Mouse (Mus musculus) urinary bladder, postnatal 4 days (tissue): Measurements from ENCODE around the gene Gcgr.
"Not testable (repeated sequence)": the region's sequence is repeated elsewhere in the genome, so short reads cannot be mapped to it uniquely, and the experiment has no call there.

Experiments used
- DNase-seq, 2 experiments: peaks; one replicate each; pipeline ENCODE4 v3.0.0; 2021 to 2022; ENCODE audit warnings: low spot score in 2 of 2

The Gcgr gene

DNA sequence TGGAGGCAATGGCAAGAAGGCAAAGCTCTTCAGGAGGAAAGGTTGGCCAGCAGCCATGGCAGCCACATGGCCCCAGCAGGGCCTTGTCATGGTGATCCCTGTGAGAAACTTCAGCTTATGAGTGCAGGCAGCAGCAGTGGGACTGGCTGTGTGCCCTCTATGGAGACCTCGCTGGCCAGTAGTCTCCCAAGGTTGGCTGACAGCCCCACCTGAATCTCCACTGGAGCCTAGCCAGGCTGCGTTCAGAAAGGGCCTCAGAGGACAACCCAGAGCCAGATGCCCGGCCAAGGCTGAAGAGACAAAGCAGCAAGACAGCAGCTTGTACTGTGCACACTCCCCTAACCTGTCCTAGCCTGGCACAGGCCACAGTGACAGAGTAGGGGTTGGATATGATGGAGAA is 8.0 kb downstream of the Gcgr start:
- DNase-seq, result peak in 1 of 2 experiments; percentile 49

DNA sequence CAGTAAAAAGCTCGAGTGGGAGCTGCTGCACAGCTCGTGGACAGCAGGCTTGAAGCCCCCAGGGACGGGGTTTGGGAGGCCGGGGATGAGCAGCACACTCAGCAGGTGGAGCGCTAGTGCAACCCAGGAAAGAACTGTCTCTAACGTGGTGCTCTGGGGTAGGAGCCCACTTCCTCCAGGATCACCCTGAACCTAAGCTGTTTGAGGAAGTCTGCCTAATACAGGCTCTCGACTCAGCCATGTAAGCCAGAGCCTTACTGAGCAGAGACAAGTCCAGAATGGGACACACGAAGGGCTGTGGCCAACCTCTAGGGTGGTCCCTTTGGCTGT is 8.4 kb downstream of the Gcgr start:
- DNase-seq, result no peak

DNA sequence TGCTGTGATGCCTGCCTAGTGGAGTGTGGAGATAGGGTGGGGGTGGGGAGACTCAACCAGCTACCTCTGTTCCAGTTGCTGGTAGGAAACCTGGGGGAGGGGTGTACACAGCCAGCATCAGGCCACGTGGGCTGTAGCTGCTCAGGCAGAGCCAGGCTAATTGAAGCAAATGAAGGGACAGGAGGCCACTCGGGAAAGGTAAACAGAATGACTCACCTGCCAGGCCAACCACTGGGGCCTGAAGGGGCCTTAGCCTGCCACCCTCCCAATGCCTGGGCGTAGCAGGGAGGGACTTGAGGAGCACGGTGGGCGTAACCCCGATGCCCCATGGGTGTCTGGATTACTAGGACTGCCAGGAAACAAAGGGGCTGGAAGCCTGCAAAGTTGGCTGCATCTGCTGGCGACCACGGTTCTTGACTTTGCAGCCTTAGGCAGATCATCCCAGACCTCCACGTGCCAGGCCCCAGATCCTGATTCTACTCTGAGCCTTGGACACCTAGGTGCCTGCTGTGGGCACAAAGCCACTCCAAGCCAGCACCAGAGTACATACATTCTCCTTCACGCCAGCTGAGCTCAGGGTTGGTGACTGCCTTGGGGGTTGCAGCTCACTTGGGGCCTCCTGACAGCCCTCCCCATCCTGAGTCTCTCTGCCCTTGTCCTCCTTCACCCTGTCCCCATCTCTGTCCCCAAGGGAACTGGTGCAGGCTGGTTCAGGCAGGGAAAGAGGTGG is 9.0 kb downstream of the Gcgr start:
- peak in 1 of 2 experiments; percentile 50 for DNase-seq

DNA sequence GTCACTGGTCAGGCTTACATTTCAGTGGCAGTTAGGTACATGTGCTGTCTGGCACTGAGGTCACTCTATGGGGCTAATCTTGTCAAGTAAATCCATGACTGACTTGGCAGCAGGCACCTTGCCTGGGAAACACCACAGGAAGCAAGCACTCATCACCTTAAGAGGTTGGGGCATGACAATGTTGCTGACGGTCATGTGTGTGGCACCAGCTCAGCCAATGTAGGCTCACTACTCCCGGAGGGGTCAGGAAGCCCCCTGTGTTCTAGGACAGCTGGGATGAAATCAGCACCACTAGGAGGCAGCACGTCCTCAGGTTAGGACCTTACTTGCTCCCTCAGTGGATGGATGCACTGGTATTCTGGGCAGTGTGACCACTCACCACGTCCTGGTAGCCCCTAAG is 11.4 kb downstream of the Gcgr start:
- no peak for DNase-seq

DNA sequence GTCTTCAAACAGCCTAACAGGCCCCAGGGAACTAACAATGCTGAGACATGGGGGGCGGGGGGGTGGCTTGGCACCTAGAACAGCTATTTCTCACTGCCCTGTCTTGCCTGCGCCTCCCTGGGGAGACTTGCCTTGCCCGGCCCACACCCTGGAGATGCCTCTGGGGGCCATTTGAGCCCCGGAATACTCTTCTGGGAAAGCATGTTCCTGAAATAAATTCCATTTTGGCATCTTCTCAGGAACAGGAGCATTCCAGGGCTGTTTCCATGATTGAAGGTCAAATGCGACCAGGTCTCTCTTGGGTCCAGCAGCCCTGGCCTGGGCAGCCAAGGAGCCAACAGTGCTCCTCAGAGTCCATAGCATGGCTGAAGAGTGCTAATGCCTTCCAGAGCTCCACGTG is 11.9 kb downstream of the Gcgr start:
- DNase-seq, result no peak

DNA sequence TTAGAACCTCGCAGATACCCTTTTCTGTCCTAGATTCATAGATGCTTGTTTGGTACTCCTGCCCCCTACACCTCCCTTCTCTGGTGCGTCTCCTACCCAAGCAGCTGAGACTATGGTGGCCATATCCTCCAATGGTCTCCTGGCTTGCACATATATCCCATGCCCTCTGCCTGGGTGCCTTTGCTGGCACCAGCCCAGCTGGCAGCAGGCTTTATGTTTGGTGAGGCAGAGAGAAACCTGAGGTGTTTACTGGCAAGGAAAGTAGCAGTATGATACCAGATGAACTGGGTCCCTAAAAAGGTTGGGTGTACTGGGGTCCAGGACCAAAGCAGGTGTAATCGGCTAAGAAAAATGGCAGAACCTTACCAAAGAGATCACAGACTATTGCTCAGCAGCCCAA is 15.5 kb downstream of the Gcgr start:
- no peak for DNase-seq

DNA sequence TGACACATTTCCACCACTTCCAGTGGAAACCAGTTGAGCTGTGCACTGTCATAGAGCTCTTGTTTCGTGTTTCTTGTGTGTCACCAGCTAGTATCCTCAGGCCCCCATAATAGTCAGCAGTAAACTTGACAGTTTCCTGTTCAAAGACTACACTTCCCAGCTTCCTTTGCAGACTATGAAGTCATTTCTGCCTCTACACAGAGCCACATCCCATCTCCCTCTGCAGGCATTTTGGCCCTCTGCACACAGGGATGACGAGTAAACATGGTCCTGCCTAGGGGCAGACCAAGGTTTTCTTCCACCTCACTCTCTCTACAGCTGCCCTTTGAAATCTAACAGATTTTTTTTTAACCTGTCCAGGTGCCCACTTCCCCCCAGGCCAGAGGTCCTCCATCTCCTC is 17.0 kb downstream of the Gcgr start:
- no peak for DNase-seq

DNA sequence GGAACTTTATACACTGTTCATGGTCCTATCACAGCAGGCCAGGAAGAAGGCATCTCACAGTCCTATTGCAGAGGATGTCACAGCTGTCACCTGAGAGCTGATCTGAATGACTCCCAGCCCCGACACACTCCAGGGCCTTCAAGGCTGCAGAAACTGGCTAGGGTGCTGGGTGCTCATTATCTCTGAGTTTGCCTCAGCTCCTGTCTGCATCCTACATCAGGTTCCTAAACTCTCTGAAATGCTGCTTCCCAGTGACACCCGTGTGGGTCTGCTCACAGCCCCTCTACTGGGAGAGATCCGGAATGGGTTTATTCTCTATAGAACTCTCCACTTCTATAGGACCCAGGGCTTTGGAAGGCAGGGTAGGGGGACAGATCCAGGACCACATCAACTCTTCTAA is 17.7 kb downstream of the Gcgr start:
- no peak for DNase-seq

DNA sequence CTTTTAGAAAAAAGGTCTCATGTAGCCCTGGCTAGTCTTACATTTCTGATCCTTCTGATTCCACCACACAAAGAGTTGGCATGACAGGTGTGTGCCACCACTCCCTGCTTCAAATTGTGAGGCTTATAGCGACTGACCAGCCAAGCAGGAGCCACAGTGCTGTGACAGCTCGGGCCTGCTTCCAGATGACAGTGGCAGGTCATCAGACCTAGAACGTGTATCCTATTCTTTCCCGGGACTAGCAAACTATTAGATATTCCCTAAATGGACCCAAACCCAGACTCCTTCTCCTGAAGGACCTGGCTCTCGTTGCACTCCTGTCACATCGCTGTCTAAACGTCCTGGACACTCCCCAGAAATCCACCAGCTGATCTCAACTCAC is 18.3 kb downstream of the Gcgr start:
- no peak for DNase-seq

DNA sequence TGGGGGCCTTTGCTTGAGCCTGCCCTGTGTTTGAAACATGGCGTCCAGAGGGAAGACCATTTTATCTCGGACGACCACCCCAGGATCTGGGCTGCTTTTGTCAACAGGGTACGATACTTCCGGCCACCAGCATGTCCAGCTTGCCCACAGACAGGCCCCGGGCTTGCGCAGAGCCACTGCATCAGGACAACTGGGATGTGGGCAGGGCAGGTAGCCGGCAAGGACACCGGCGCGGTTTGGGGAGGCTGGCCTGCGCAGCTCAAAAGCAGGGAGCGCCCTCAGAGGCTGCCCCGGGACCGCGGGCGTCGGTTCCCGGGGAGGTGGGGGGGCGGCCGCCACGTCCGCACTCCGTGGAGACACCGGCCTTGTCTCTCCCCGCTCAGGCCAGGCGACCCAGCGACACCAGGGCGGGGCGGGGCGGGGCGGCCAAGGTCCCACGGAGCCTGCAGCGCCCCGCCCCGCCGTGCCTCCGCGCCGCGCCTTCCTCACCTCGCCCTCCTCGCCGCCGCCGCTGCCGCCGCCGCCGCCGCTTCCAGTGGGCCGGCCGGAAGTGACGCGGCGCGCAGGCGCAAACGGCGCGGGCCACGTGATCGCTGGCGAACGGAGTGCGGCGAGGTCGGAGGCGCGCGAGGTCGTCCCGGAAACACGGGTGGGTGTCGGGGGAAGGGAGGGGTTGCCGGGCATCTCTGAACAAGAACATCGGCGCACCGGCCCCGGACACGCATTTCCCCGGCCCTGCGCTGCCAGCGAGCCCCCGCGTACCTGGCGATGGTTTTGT is 18.9 kb downstream of the Gcgr start, which contains the start of gene Mcrip1:
TSS of gene Mcrip1 (minus strand) at position 560 of the 778 bp plus-strand sequence.
- DNase-seq, result peak; percentile 91 to 95

DNA sequence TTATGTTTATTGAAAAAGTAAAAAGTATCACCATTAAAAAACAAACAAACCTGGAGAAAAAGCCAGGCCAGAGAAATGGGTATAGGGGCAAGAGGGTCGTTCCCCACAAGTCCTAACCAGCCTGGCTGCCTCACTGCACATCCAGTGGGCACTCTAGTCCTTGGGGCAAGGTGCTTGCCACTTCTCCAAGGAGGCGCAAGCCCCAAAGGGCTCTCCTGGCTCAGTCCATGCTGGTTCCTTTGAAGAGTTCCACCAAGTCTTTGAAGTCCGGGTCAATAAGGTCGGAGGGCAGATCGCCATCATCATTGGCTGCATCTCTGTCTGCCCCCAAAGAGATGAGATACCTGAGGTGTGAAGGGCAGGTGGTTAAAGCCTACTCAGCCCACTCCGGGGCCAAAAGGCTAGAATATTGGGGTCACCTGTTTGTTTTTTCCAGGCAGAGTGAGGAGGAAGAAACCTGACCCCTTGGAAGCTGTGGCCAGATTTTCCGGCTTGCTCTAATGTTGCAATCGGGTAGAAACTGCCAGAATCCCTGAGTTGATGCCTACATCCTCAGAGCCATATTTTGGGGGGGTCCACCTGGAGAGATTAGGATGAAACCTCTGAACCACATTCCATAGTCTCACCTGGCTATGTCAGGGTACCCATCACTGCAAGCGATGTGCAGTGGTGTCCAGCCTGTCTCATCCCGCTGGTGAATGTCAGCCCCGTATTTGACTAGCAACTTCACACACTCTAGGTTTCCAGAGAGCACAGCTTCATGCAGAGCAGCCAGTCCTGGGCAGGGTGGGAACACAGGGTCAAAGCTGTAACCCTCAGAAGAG is 19.7 kb downstream of the Gcgr start:
- DNase-seq, result no peak

DNA sequence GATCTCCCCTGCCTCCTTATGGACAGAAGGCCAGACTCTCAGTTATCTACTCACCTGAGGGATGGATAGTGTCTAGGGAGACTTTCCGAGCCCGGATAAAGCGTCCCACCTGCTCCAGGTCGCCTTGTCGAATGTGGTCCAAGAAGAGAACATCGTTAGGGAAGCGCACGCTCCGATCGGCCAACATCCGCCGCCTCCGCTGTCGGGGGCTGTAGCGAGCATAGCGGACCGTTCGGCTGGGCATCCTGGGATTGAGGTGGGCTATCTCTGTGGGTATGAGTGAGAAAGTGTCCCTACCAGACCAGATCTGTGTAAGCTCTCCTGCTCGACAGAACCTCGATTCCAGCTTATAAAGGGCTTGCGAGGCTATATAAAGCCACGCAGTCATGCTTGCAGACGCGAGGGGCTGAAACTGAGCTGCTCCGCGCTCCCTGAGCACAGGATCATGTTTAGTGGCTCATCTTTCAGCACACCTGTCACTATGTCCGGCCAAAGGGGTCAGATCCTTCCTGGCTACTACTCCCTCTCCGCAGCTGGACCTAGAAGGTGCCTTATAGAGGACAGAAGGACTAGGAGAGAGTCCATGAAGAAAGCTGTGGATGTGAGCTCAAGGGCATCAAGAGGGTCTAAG is 20.4 kb downstream of the Gcgr start, which contains the start of gene Ppp1r27:
TSS of gene Ppp1r27 (minus strand) at position 323 of the 631 bp plus-strand sequence.
- DNase-seq, result no peak

DNA sequence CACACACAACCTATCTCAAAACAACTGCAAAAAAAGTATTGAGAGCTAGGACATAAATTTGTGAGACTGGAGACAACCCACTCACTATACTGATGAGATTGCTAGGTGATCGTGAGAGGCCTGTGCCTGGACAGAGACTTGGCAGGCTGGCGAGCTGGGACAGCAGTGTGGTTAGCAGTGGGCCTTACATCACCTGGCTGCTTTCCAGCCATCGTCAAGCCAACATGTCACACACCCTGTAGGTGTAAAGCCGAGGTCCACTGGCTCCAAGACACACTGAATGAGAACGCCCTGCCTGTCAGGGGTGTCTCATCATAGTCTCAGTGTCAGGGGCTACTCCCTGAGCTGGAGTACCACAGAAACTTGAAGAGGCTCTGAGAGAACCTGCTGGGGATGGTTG is 22.2 kb downstream of the Gcgr start:
- no peak for DNase-seq

DNA sequence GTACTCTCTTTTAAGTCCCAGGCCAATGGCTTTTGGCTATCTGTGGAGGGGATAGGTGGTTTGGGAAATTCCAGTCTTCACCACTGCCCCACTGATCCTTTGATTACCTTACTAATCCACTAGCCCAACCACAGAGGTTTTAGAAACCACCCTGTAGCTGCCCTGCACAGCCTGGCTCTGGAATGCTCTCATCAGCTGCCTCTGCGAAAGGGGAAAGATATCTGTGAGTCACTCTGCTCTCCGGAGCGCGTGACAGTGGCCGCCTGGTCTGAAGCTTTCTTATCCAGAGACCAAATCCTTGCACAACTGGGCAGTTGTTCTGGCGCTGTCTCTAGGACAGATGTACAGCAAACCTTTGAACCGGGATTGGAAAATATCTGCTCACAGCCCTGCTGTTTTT is 24.3 kb downstream of the Gcgr start:
- no peak for DNase-seq

DNA sequence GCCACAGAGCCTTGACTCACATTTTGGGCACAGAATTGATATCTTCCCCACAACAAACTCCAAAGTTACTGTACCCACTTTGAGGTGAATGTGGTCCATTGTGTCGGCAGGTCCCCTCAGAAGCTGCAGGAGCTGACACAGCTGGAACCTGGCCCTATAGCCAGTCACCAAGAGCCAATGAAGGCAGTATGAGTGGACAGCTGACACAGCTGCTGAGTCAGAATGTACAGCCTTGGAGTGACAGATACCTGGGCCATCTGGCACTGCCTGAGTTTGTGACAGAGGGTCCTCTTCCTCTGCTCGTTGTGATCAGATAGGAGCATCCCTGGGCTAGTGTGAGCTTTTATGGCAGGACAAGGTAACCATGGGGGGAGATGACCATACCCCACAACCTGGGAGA is 24.8 kb downstream of the Gcgr start:
- DNase-seq, result no peak

DNA sequence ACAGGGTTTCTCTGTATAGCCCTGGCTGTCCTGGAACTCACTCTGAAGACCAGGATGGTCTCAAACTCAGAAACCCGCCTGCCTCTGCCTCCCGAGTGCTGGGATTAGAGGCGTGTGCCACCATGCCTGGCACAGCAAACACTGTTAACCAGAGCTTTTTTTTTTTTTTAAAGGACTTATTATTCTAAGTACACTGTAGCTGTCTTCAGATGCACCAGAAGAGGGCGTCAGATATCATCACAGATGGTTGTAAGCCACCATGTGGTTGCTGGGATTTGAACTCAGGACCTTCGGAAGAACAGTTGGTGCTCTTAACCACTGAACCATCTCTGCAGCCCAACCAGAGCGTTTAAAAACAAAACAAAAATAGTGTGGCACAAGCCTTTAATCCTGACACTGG is 28.3 kb downstream of the Gcgr start:
- not testable (repeated sequence) for DNase-seq

DNA sequence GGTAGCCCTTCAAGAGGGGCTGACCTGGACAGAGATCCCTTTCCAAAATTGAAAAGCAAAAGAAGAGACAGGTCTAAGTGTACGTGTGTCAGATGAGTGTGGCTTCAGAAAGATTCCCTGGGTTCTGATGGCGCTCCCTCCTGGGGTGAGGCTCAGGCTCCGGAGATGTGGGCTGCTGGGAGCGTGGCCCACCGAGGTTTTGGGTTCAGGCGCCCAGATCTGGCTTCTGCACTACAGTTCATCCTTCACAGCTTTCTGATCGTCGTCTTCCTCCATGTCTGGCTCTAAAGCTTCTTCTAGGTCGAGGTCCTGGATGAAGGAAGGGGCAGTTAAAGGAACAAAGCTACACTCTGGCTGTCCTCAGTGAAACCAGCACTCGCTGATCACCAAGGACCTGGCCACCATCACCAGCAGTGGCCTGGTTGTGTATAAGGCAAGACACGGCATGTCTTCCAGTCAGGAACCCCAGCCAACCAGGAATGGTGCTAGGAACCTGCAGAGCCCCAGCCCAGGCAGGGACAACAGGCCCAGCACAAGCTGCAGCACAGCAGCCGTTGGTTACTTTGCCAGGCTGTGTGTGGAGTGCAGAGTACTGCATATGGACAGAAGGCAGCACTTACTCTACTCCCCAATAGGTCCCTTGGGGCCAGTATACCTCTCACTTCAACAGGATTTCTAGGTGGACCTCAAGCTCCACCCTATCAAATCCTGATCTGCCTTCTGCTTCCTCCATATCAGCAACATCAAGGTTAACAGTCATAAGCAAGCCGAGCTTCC is 30.6 kb downstream of the Gcgr start:
- no peak for DNase-seq

DNA sequence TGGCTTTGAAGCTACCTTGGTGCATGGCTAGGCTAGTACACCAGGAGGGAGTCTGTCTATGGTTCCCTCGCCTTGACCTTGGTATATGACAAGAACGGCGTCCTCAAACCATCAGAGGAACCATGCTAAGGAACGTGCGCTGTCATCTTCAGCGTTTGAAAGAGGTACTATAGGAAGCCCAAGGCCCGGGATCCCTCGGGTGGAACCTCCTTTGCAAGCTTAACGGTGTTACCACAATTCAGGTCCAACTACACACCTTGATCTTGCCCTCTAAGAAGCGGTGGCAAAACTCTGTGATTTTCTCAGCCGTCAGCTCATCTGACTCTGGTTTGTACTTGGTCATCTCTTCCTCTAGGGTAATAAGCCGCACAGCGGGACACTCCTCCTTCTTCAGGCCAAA is 32.5 kb downstream of the Gcgr start:
- no peak for DNase-seq

DNA sequence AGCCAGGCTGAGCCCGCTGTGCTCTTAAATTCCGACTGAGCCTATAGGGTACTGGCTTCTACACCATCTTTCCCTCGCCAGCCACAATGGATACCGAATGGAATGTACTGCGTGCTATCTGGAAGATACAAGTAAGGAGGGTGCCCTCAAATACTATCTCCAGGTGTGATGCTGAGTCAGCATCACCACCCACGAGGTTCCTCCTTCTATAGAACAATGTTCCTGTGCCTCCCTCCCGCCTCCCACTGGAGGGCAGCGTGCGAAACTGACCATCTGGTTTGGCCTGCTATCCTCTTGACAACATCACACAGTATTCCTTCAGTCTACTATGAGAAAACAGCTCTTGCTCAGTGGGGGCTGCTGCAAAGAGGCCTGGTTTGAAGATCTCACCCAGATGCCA is 34.6 kb downstream of the Gcgr start:
- DNase-seq, result no peak

DNA sequence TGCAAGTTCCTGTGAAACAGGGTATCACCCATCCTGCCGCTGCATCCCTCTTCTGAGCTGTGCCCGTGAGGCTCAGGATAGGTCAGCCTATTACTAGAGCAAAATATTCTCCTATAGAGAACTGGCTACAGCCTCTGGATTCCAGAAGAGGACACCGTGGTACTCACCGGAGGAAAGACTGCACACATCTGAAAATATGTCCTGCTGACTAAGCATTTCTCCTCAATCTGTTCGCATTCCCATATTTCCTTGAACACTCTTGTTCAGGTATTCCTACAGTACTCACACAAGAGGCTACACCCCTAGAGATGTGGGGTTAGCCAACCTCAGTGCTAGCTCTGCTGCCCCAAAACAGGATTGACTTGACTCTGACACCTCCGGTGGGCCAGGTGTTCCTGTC is 37.8 kb downstream of the Gcgr start:
- no peak for DNase-seq

DNA sequence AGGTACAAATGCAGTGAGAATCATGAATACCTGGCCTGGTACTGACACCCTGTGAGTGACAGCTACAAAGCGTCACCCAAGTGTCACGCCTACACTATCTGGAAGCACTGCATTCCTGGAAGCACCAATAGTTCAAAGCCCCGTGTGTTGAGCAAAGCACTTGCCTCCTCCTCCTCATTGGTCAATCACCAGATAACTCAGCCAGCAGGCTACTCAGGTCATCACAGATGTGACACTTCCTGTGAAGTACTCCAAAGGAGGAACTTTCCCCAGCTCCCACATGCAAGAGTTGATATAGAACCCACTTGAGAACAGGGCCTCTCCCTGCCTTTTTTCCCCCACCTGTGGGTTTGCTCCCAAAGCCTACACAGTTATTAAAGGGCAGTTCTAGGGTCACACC is 40.6 kb downstream of the Gcgr start:
- DNase-seq, result no peak
